Mouse (Mus musculus) myocyte (in vitro differentiated cells): ENCODE data around the gene Usp34. TPM values are rescaled to one million over a fixed set of nuclear protein-coding genes. Genes with fewer than 3 reads are reported as not detected.

Source experiments
- H3K27me3 ChIP-seq: one replicate; pipeline ENCODE4 v1.6.1; 2011; ENCODE audit not compliant: control insufficient read depth, insufficient read depth, insufficient read length
- H3K36me3 ChIP-seq: one replicate; pipeline ENCODE4 v1.6.1; 2011; ENCODE audit not compliant: control insufficient read depth, insufficient read depth
- H3K4me2 ChIP-seq: one replicate; pipeline ENCODE4 v1.6.1; 2011; ENCODE audit warnings: low read depth, control low read depth
- H3K4me3 ChIP-seq: one replicate; pipeline ENCODE4 v1.5.1; 2011; ENCODE audit warnings: mild to moderate bottlenecking, control low read depth, moderate library complexity
- H3K79me2 ChIP-seq: one replicate; pipeline ENCODE4 v1.6.1; 2011; ENCODE audit not compliant: control insufficient read depth, insufficient read depth
- H3ac ChIP-seq: one replicate; pipeline ENCODE4 v1.6.1; 2011; ENCODE audit not compliant: control insufficient read depth, insufficient read length
- CEBPB ChIP-seq: IDR thresholded peaks from 2 replicates; pipeline ENCODE4 v1.6.1; 2011; ENCODE audit warnings: mild to moderate bottlenecking, moderate library complexity; ENCODE audit not compliant: poor library complexity, insufficient read depth, severe bottlenecking
- E2F4 ChIP-seq: IDR thresholded peaks from one replicate; pipeline ENCODE4 v1.6.1; 2011; ENCODE audit warnings: mild to moderate bottlenecking, control low read depth, moderate library complexity; ENCODE audit not compliant: insufficient read depth
- MAX ChIP-seq: IDR thresholded peaks from one replicate; pipeline ENCODE4 v1.6.1; 2011; ENCODE audit warnings: low read depth, mild to moderate bottlenecking, control low read depth
- MYOD1 ChIP-seq, 3 experiments: IDR thresholded peaks; one replicate each; pipeline ENCODE4 v1.6.1; 2011; ENCODE audit warnings: control low read depth in 2 of 3, low read depth in 2 of 3, mild to moderate bottlenecking in 2 of 3, moderate library complexity in 1 of 3; ENCODE audit not compliant: insufficient read length in 2 of 3, control insufficient read depth in 1 of 3
- MYOG ChIP-seq, 3 experiments: IDR thresholded peaks; one replicate each; pipeline ENCODE4 v1.6.1; 2011; ENCODE audit warnings: control low read depth in 2 of 3, low read depth in 2 of 3, mild to moderate bottlenecking in 2 of 3; ENCODE audit not compliant: insufficient read length in 2 of 3, control insufficient read depth in 1 of 3, insufficient read depth in 1 of 3
- POLR2A ChIP-seq: IDR thresholded peaks from one replicate; pipeline ENCODE4 v1.6.1; 2011; ENCODE audit warnings: low read depth, mild to moderate bottlenecking, control low read depth, moderate library complexity; ENCODE audit not compliant: insufficient read length
- POLR2AphosphoS2 ChIP-seq: IDR thresholded peaks from one replicate; pipeline ENCODE4 v1.6.1; 2011; ENCODE audit warnings: low read depth, control low read depth; ENCODE audit not compliant: insufficient read length
- REST ChIP-seq: IDR thresholded peaks from one replicate; pipeline ENCODE4 v1.6.1; 2011; ENCODE audit warnings: mild to moderate bottlenecking, control low read depth, moderate library complexity; ENCODE audit not compliant: insufficient read depth, insufficient read length
- SRF ChIP-seq: IDR thresholded peaks from one replicate; pipeline ENCODE4 v1.6.1; 2011; ENCODE audit warnings: low read depth; ENCODE audit not compliant: control insufficient read depth, insufficient read length
- TCF12 ChIP-seq: IDR thresholded peaks from one replicate; pipeline ENCODE4 v1.6.1; 2011; ENCODE audit warnings: mild to moderate bottlenecking, control low read depth; ENCODE audit not compliant: poor library complexity, insufficient read depth, severe bottlenecking
- TCF3 ChIP-seq: IDR thresholded peaks from one replicate; pipeline ENCODE4 v1.6.1; 2011; ENCODE audit warnings: low read depth, control low read depth; ENCODE audit not compliant: insufficient read length
- USF1 ChIP-seq: IDR thresholded peaks from one replicate; pipeline ENCODE4 v1.6.1; 2011; ENCODE audit warnings: low read depth, mild to moderate bottlenecking, control low read depth, moderate library complexity
- polyA plus RNA-seq: library from polyadenylated mRNA; unstranded; fragments of >200 nt; fragmentation: generic; extraction: Trizol; gene quantifications from one replicate; pipeline ENCODE4 v1.2.1, GENCODE M21; 2012; ENCODE audit warnings: missing spikeins

Usp34 gene
- polyA plus RNA-seq, 1 experiment = 7.2 TPM

- Histone ChIP-seq H3K4me3 (no peak overlapping the region), H3K36me3 (peaks cover 64% of the 10 kb centered on the region), H3K79me2 (no peaks in the 10 kb centered on the region), H3ac (no peak overlapping the region), H3K27me3 (no peaks in the 10 kb centered on the region), H3K4me2 (no peak overlapping the region)
- TF ChIP-seq SRF (no peak), REST (no peak), MYOD1 (IDR thresholded peaks at IDR 0.05; ENCODE audit: control insufficient read depth in 1 of 3, insufficient read length in 2 of 3, low read depth in 2 of 3) (no peak), MAX (no peak), TCF12 (no peak), MYOG (IDR thresholded peaks at IDR 0.05; ENCODE audit: control insufficient read depth in 1 of 3, insufficient read depth in 1 of 3, insufficient read length in 2 of 3, low read depth in 2 of 3) (no peak), CEBPB (no peak), POLR2A (no peak), USF1 (no peak)
Measured at GRCm38 (mm10) chr11:23392567-23392966, 85.9 kb downstream of the Usp34 start.

DNA sequence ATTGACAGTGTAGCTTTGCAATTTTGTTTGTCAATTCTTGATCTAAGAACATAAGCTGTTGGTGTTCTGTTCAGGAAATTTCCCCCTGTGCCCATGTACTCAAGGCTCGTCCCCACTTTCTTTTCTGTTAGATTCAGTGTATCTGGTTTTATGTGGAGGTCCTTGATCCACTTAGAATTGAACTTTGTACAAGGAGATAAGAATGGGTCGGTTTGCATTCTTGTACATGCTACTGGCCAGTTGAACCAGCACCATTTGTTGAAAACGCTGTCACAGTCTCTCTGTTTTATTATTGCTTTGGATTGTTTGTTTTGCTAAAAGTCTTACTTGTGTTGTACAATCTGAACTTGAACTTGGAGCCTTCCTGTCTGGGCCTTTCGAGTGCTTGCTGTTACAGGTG, 89.9 kb downstream of the Usp34 start:
- no peak overlapping the region for H3K4me3 ChIP-seq
- TF ChIP-seq REST = no peak
- no peak for TF ChIP-seq MYOG (IDR thresholded peaks at IDR 0.05; ENCODE audit: control insufficient read depth in 1 of 3, insufficient read depth in 1 of 3, insufficient read length in 2 of 3, low read depth in 2 of 3)
- TF ChIP-seq TCF3 = no peak
- TF ChIP-seq TCF12 = no peak
- TF ChIP-seq POLR2AphosphoS2 = no peak
- no peak for TF ChIP-seq CEBPB
- no peak for TF ChIP-seq E2F4
- no peak for TF ChIP-seq MAX
- TF ChIP-seq MYOD1 (IDR thresholded peaks at IDR 0.05; ENCODE audit: control insufficient read depth in 1 of 3, insufficient read length in 2 of 3, low read depth in 2 of 3) = no peak
- no peaks in the 10 kb centered on the region for H3K27me3 ChIP-seq
- peaks cover 40% of the 10 kb centered on the region for H3K36me3 ChIP-seq
- H3ac ChIP-seq = no peak overlapping the region
- H3K4me2 ChIP-seq = no peak overlapping the region
- H3K79me2 ChIP-seq = no peaks in the 10 kb centered on the region

GRCm38 (mm10) chr11:23400978-23401776, 94.5 kb downstream of the Usp34 start:
- no peak for TF ChIP-seq USF1
- TF ChIP-seq TCF12 = no peak
- TF ChIP-seq MYOD1 (IDR thresholded peaks at IDR 0.05; ENCODE audit: control insufficient read depth in 1 of 3, insufficient read length in 2 of 3, low read depth in 2 of 3) = no peak
- no peak for TF ChIP-seq SRF
- TF ChIP-seq E2F4 = no peak
- TF ChIP-seq MAX = no peak
- no peak for TF ChIP-seq CEBPB
- TF ChIP-seq REST = no peak
- TF ChIP-seq MYOG (IDR thresholded peaks at IDR 0.05; ENCODE audit: control insufficient read depth in 1 of 3, insufficient read depth in 1 of 3, insufficient read length in 2 of 3, low read depth in 2 of 3) = no peak
- TF ChIP-seq POLR2A = no peak
- no peak for TF ChIP-seq POLR2AphosphoS2
- TF ChIP-seq TCF3 = no peak

DNA sequence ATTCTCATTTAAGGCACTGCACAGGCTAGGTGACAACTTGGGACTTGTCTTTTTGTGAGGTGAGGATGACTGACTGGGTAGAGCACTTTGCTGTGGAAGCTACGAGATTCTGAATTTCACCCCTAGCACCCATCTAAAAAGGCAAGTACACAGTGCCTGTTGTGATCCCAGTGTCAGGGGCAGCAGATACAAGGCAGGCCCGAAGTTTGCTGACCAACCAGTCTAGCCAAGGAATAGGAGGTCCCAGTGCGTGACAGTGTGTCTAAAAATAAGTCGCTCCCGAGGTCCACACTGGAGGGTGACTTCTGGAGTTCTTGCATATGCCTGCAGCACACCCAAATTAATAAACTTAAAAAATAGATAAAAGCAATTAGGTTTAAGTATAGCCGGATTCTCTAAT, 121.6 kb downstream of the Usp34 start:
- TF ChIP-seq CEBPB = no peak
- TF ChIP-seq E2F4 = no peak
- no peak overlapping the region for H3ac ChIP-seq
- no peak overlapping the region for H3K4me2 ChIP-seq
- H3K4me3 ChIP-seq = no peak overlapping the region
- H3K36me3 ChIP-seq = peaks cover 47% of the 10 kb centered on the region
- H3K79me2 ChIP-seq = no peaks in the 10 kb centered on the region
- H3K27me3 ChIP-seq = no peaks in the 10 kb centered on the region

More at GRCm38 (mm10) chr11:23400978-23401776, 94.5 kb downstream of the Usp34 start:
- H3ac ChIP-seq = no peak overlapping the region
- H3K27me3 ChIP-seq = no peaks in the 10 kb centered on the region
- no peak overlapping the region for H3K4me2 ChIP-seq
- no peak overlapping the region for H3K4me3 ChIP-seq
- no peaks in the 10 kb centered on the region for H3K79me2 ChIP-seq
- peaks cover 50% of the 10 kb centered on the region for H3K36me3 ChIP-seq

DNA sequence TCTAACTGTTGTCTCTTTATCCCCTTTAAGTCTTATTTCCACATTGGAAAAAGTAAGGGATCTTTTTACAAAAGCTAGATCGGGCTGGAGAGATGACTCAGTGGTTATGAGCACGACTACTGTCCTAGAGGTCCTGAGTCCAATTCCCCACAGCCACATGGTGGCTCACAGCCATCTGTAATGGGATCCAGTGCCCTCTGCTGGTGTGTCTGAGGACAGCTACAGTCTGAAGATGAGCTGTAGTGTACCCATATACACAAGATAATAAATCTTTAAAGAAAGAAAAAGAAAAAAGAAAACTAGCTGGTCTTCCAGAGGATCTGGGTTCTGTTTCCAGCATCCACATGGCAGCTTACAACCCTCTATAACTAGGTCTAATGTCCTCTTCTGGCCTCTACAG, 123.3 kb downstream of the Usp34 start:
- peaks cover 62% of the 10 kb centered on the region for H3K36me3 ChIP-seq
- no peaks in the 10 kb centered on the region for H3K27me3 ChIP-seq
- no peak for TF ChIP-seq TCF3
- TF ChIP-seq REST = no peak
- TF ChIP-seq MAX = no peak
- TF ChIP-seq E2F4 = no peak
- TF ChIP-seq CEBPB = no peak
- TF ChIP-seq MYOG (IDR thresholded peaks at IDR 0.05; ENCODE audit: control insufficient read depth in 1 of 3, insufficient read depth in 1 of 3, insufficient read length in 2 of 3, low read depth in 2 of 3) = no peak
- TF ChIP-seq SRF = no peak
- no peak for TF ChIP-seq USF1
- no peak for TF ChIP-seq MYOD1 (IDR thresholded peaks at IDR 0.05; ENCODE audit: control insufficient read depth in 1 of 3, insufficient read length in 2 of 3, low read depth in 2 of 3)
- no peak for TF ChIP-seq TCF12
- TF ChIP-seq POLR2AphosphoS2 = no peak
- no peak for TF ChIP-seq POLR2A
- H3ac ChIP-seq = no peak overlapping the region
- H3K4me2 ChIP-seq = no peak overlapping the region
- no peak overlapping the region for H3K4me3 ChIP-seq
- no peaks in the 10 kb centered on the region for H3K79me2 ChIP-seq
